Mouse (Mus musculus): ENCODE data around the gene Mab21l1.
A peak's percentile ranks its signal among the peaks of the same experiment; 100 is the strongest.

The Mab21l1 gene

DNA sequence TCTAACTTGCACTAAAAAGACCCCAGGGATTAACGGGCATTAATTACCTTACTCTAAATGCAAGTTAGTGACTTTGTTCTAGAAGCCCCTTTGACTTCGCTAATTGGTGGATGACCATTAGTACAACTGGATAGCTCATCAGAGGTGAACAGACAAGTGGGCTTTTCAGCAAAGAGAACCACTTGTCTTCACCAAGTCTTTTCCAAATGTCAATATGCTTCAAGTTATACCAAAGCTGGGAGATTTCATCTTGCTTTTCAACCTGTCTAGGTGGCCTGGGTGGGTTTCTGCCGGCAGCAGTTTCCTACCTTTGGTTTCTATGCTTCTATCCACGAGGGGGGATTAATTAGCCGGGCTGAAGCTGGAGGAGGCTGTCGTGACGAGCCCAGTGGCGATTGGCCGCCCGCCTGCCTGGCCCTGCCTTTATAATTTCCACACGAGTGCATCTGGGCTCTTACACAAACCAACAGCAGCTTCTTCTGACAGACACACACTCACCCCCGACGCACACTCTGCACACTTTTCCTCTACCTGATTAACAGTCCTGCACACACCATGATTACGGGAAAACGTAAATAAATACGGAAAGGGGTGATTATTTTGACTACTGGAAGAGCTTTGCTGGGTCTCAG lies at the start of gene Mab21l1:
TSS of gene Mab21l1 (plus strand) at position 455 of the 632 bp plus-strand sequence.
- DNase-seq (ENCODE audit: low read depth), result no peak

DNA sequence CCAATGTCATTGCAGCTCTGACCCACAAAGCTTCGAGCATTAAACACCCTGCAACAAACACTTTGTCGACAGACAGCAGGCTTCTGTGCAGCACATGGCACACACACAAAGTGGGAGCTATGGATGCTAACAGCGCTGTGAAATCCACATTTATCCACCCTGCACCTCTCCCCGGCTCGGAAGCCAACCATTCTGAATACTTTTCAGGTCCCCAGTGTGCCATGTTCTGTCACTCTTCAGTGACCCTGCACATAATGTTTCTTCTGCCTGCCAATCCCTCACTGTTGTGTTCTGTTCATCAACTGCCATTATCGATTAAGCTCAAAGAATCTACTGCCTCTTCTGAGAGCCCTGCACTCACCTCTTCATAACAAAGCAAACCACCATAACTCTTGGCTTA lies 48.6 kb upstream of the Mab21l1 start:
- no peak for DNase-seq (ENCODE audit: low read depth)

- DNase-seq (ENCODE audit: low read depth), result no peak
These were observed 40.9 kb upstream of the Mab21l1 start for GRCm38 (mm10) chr3:55741428-55741827.

GRCm38 (mm10) chr3:55742218-55742617 lies 40.1 kb upstream of the Mab21l1 start:
- no peak for DNase-seq (ENCODE audit: low read depth)

DNA sequence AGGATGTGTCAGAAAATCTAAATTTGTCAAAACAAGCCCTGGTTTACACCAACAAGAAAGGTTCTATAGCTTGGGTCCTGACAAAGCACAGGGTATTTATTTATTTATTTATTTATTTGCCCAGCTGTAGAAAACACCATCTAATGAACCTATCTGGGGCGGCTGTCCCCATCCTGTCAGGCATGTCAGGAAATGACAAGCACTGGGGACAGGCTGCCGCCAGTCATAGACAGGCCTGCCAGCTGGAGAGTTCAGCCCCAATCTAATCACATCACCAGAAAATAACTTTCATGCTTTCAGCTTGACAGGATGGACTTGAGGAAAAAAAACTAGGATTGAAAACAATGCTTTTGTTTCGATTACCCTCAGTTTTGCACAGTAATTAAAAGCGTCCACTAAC lies 39.7 kb upstream of the Mab21l1 start:
- no peak for DNase-seq (ENCODE audit: low read depth)

DNA sequence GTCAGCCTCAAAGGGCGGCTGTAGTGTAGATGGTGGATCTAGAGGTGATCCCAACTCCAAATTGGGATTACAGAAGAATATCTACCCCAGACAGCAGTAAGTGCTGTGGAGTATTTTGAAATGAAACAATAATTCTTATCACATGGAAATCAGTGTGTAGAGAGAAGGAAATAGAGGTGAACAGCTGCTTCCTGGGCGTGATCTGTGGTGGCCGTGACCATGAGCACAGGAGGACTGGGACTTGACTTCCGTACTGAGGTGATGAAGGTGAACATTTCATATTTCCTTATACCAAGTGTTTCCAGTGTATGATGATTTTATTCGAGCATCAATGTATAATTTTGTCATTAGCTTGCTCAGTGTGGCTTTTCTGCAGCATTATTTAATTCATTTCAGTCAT lies 38.4 kb upstream of the Mab21l1 start:
- peak; percentile 2 for DNase-seq (ENCODE audit: low read depth)

DNA sequence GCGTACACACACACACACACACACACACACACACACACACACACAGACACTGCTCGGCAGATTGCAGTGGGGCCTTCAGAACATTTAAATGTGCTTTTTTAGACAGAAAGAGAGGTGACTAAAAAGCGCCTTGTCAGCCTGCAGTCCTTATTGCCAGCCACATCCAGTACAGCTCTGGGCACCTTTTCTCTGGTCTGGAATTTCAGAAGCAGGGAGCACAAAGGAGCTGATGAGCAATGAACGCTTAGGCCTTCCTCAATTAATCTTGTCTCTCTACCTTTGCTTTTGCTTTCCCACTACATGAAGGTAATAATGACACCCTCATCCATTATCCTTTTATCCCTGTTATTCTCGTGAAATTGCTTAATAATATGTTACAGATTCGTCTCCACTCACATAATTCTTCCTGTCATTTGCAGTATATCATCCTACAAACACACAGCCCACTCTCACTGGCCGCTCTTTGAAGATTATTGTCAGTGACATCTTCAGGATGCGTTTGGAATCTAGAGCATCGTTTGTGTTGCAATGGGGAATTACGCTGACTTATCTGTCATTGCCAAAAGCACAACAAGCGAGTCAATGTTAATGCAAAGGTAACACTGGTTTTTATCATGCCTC lies 31.8 kb upstream of the Mab21l1 start:
- DNase-seq (ENCODE audit: low read depth), result no peak

GRCm38 (mm10) chr3:55751363-55751762 lies 30.9 kb upstream of the Mab21l1 start:
- no peak for DNase-seq (ENCODE audit: low read depth)

DNA sequence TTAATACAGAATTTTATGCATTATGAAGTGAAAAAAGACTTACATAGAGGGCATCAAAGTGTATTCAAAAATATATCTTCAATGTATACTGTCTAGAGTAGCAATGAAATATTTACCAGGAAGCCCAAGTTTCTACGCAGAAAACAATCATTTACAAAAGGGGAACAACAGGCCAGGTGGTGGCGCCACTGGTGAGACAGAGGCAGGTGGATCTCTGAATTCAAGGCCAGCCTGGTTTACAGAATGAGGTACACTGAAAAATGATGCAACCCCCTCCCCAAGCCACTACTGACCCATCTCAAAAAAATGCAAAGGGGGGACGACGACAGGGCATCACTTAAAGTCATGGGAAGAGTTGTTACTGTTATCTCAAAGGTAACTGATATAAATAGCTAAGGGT lies 29.8 kb upstream of the Mab21l1 start:
- no peak for DNase-seq (ENCODE audit: low read depth)

- no peak for DNase-seq (ENCODE audit: low read depth)
These were observed 28.4 kb upstream of the Mab21l1 start for GRCm38 (mm10) chr3:55753872-55754271.

- no peak for DNase-seq (ENCODE audit: low read depth)
These were observed 27.2 kb upstream of the Mab21l1 start for GRCm38 (mm10) chr3:55754981-55755608.

DNA sequence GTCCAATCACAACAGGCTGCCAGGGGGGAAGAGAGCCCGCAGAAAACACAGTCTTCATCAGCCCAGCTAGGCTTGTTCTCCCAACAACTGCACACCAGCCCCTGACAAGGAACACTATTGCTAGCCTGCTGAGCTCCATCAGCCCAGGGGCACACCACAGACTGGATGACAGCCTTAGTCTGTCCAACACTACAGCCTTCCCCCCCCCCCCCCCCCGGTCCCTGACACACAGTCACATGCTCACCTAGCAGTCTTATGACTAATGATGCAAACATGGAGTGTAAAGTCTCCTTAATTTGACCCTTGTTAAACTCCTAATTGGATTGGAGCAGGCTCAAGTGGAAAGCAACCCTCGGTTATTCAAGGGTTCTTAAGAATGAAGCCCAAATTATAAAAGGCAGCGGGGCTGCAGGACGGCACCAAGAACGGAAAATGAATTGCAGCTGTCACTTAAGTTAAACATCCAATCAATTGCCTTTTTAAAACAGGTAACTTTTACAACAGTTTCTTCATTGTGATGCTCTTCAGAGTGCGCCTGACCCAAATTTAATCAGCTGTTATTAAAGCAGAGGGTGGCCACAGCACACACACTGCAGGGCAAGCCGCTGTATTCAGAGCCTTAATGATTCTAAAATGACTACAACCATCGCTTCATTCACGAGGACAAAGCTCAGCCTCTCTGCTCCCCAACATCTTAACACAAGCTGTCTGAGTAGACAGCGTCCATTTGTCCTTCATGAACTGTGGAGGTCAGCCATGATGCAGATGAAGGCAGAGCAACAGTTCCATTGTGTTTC lies 26.3 kb upstream of the Mab21l1 start:
- no peak for DNase-seq (ENCODE audit: low read depth)

GRCm38 (mm10) chr3:55756602-55757190 lies 25.6 kb upstream of the Mab21l1 start:
- no peak for DNase-seq (ENCODE audit: low read depth)

DNA sequence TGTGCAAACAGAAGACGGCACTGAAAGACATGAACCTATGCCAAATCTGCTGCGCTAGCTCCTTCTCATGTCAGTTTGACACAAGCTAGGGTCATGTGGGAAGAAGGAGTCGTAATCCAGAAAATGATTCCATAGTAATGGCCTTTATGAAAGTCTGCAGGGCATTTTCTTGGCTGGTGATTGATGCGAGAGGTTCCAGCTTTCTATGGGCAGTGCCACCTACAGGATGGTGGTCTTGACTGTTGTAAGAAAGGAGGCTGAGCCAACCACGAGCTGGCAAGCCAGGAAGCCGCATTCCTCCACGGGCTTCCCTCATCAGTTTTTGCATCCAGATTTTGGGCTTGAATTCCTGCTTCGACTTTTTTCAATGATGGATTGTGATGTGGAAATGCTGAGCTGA lies 24.0 kb upstream of the Mab21l1 start:
- DNase-seq (ENCODE audit: low read depth), result no peak

DNA sequence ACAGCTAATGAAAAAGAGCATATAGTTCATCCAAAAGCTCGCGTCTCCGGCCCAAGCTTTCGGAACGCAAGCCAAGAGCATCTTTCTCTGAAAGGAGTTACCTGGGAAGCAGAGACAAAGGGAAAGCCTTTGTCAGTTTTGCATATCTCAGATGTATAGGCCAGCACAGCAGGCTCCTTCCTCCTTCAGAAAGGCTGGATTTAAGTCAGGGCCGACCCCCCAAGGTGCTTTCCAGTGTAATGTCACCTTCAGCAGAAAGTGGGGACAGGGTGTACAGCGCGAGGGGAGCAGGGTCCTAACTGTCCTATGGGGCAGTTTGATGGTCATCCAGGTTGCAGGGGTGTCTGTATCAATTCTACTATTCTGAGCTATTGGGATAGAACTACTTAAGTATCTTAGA lies 18.7 kb upstream of the Mab21l1 start:
- no peak for DNase-seq (ENCODE audit: low read depth)

DNA sequence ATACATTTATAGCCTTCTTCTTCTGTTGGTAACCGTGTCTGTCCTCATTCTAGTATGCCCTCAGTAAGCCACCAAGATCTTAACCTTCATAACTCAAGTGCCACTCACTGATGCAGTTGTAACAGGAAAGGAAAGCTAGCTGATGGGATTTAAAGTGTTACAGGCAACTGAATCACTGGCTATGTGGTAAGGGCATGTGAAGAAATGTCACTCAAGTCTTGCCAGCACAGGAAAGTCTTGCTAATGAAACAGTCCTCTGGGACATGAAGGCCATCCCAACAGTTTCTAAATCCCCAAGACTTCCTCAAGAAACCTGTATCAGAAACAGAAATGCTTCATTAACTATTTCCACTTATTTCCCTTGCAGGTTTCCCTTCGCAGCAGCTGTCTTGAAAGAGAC lies 13.7 kb upstream of the Mab21l1 start:
- no peak for DNase-seq (ENCODE audit: low read depth)

DNA sequence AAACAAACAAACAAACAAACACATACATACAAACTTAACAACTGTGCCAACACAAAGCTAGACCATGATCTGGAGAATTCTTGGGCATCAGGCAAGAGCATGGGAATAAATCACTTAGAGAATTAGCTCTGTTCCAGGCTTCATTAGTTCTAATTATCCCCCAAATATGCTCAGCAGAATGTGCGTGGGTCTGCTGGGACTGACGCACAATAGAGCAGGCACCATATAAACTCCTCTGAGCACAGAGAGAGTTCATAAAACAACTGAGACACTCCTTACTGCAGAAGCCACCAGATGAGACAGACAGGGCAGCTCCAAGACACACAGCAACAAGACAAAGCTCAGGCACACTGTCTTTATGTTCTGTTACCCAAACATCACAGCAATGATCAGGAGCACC lies 13.0 kb upstream of the Mab21l1 start:
- DNase-seq (ENCODE audit: low read depth), result no peak

DNA sequence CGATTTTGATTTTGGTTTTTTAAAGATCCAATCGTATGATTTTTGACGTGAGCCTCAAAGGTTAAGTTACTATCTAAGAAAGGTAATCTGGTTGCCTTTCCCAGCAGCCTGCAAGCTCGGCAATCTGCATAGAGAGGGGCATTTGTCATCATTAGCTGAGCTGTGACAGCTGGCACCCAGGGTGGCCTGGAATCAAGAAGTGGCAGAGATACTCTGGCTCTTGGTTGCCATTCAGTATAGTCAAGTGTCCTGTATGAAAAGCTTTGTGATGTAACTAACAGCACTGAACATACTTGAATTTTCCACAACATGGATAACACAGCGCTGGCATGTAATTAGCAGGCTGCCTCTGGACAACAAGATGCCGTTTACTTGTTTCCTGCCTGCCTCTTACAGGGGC lies 8.1 kb upstream of the Mab21l1 start:
- DNase-seq (ENCODE audit: low read depth), result no peak

DNA sequence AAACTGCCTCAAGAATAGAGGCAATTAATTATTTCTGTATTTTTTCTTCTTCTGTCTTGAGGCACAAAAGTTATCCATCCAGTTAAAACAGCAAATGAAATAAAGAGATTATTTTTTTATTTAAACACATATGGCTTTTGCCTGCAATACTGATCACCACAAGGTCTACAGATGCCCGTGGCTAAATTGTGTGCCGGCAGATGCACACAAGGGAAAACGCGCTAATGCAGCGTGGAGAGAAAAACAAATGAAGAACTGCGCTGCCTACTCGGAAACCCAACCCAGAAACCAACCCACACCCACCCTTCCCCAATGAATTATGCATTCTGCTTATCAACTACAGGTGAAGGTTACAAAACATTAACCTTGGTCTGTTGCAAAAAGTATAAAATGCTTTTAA lies 7.1 kb upstream of the Mab21l1 start:
- no peak for DNase-seq (ENCODE audit: low read depth)

DNA sequence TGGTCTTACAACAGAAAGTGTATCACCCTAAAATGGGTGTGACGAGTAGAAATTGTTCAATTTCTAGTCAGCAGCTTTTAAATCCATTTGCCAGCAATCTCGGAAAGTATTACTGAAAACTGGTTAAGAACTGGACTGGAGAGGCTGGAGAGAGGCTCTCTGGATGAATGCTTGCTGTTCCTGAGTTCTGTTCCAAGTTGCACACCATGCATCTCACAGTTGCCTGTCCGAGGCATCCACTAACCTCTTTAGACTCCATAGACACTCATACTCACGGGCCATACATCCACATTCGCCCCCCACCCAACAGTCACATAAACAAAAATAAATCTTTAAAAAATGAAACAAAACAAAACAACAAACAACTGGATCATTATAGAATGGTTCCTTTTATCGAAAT lies 6.6 kb upstream of the Mab21l1 start:
- DNase-seq (ENCODE audit: low read depth), result no peak

- DNase-seq (ENCODE audit: low read depth), result no peak
These were observed 4.8 kb upstream of the Mab21l1 start for GRCm38 (mm10) chr3:55777501-55777900.

Measured in c-Kit-positive CD71-negative TER-119-negative erythroid progenitor cells, embryonic 14.5 days (primary cell).